Mouse (Mus musculus) heart, adult 11 months (tissue): Measurements from ENCODE around the gene Spaca6.
"Not testable (repeated sequence)": the region's sequence is repeated elsewhere in the genome, so short reads cannot be mapped to it uniquely, and the experiment has no call there.

Experiments used
- DNase-seq: peaks from one replicate; pipeline ENCODE4 v3.0.0; 2022

Gene Spaca6

GRCm38 (mm10) chr17:17844606-17845005 lies 17.6 kb downstream of the Spaca6 start:
- DNase-seq, result not testable (repeated sequence)

DNA sequence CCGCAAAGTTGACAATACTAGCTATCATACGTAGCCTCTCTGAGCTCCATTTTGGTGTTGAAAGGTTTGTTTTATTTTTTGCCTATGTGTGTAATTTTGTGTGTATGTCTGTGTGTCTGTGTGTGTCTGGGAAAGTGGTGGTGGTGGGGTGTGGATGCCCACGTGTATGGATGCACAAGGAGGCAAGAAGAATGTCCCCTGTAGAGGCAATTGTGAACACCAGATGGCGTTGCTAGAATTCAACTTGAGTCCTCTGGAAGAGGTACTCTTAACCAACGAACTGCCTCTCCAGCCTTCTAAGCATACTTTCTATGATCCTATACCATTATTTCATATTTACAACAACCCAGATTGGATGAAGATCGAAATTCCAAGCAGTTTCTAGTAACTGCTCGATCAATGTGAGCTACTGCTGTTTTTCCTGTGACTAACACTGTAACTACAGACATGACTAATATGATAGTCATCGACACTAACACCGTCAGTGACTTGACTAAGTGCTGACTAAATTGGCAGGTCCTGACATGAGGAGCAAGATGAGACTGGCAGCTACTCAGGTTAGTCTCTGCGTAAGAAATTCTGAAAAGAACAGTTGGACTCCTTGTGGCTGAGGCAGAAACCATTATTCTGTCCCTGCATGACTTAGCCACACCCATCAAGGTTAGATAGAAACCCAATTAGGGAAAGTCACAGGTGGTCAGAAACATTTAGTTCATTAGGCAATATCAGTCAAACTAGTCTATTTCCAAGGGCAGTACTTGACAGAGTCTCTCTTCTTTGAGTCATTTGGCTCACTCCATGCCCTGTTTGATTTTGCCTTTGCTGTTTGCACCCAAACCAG lies 18.4 kb downstream of the Spaca6 start:
- DNase-seq, result no peak

GRCm38 (mm10) chr17:17848988-17849387 lies 22.0 kb downstream of the Spaca6 start:
- DNase-seq, result no peak

- DNase-seq, result no peak
These were observed 23.2 kb downstream of the Spaca6 start for GRCm38 (mm10) chr17:17849906-17850712.

GRCm38 (mm10) chr17:17855064-17855838 lies 28.3 kb downstream of the Spaca6 start, which contains the start of gene Has1:
Gene Has1, minus strand, starts transcription at chr17:17855205.
- DNase-seq, result no peak

GRCm38 (mm10) chr17:17856612-17857011 lies 29.7 kb downstream of the Spaca6 start:
- DNase-seq, result peak; percentile 87

DNA sequence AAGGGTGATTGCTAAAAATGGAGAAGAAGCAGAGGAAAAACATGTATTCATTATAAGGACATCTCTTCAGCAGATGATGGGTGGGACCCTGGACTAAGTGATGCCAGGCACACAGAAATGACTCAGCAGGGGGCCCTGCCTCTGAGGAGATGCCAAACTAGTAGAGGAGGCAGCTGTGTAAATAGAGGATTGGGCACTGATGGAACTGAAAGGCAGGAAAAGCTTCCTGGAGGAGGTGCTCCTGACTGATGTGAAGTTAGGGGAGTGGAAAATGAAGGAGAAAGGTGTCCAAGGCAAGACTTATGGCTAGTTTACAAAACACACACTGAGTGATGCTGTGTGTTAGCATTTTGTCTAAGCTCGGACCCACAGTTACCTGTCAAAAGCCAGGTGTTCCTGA lies 30.5 kb downstream of the Spaca6 start:
- peak; percentile 80 for DNase-seq

DNA sequence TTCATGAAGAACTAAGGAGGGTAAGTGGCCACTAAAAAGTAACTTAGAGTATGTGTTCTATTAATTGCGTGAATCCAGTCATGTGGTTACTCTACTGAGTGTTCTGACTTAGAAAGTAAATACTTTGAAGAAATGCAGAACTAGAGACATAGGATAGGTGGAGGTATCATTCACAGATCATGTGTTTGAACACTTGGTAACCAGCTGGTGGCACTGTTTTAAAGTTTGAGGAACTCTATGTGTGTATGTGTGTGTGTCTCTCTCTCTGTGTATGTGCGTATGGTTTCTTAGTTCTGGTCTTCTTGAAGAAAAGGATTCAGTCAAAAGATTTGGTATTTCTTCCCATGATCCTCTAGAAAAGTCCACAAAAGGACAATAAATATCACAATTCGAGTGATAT lies 33.2 kb downstream of the Spaca6 start:
- DNase-seq, result peak; percentile 74

DNA sequence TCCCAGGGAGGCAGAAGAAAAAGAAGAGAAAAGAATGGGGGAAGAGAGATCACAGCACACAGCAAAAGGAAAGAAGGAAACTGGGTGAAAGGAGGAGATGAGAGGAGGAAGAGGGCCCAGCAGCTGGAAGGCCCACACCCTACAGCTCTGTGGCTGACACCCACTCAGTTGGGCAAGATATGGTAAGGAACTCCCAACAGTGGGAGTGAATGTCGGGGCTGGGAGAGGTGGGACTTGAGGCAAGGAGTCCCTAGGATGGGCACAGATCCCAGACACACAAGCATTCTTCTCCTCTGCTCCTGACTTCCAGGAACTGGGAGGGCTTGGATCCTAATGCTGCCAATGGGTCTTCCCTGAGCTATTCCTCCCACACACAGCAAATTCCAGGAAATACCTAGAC lies 35.4 kb downstream of the Spaca6 start:
- peak; percentile 93 for DNase-seq

GRCm38 (mm10) chr17:17865168-17865567 lies 38.2 kb downstream of the Spaca6 start:
- peak; percentile 82 for DNase-seq

- DNase-seq, result peak; percentile 91
These were observed 40.0 kb downstream of the Spaca6 start for GRCm38 (mm10) chr17:17866801-17867469.

DNA sequence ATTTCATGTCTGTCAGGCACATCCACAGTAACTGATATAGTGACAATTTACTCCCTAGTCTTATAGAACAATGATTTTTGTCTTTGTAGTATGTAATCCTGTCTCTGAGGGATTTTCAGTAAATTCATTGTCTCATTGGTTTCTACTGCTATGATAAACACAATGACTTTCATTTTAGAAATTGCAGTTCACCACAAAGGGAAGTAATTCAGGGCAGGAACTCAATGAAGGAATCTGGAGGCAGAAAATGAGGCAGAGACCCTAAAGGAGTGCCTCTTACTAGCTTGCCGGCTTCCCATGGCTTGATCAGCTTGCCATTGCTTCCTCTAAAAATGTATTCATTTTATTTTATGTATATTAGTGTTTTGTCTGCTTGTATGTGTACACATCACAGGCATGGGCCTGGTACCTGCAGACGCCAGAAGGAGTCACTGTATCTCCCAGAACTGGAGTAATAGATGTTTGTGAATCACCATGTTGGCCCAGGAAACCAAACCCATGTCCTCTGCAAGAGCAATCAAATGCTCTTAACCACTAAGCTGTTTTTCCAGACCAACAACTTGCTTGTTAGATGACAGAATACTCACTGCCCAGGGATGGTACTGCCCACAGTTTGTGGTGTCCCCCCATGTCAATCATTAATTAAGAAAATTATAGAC lies 44.1 kb downstream of the Spaca6 start:
- peak; percentile 80 for DNase-seq

DNA sequence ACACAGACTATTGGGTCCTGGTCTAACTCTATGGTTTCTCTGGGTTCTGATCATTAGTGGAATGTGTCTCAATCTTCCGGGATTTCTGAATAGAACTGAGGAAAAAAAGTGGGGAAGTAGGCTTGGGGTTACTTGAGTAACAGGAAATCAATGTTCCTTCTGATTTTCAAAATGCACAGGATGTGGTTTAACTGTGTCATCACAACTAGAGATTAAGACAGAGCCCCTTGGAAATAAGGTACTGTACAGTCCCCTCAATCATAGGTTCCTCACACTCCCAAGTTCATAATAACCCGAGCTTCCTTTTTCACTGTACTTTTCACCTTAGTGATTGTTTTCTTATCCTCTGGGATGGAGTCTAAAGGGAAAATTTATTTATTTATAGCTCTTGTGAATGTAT lies 44.7 kb downstream of the Spaca6 start:
- no peak for DNase-seq

DNA sequence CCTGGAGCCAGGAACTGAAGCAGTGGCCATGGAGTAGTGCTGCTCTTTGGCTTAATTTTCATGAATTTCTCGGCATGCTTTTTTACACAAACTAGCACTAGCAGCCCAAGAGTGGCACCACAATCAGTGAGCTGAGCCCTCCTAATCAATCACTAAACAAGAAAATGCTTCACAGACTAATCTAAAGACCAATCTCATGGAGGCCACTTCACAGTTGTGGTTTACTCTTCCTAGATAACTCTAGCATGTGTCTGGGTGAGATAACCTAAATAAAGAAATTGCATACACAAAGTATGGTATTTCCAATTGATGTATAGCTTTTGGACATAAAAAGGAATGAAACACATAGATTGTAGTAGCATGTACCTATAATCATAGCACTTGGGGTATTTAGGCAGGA lies 52.4 kb downstream of the Spaca6 start:
- no peak for DNase-seq

- no peak for DNase-seq
These were observed 55.7 kb downstream of the Spaca6 start for GRCm38 (mm10) chr17:17882672-17883071.

DNA sequence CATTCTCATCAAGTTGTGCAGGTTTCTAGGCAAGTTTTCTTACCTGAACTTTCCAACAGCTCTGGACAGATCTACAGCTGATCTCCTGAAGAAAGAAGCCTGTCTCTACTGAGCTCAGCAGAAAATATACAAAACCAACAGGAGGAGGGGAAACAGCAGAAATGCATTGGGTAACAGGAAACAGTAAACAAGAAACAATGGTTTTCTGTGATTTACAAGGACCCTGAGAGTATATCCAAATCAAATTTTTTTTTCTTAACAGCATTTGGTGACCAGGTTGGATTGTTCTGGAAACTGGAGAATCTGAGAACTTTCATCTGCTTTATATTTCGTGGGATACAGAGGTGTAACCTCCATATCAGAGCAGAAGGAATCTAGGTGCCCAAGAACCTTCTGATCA lies 56.9 kb downstream of the Spaca6 start, which contains the start of gene Fpr1:
Gene Fpr1 (minus strand): TSS at position 101 of the 400 bp plus-strand sequence.
- DNase-seq, result peak; percentile 15

- DNase-seq, result peak; percentile 19
These were observed 60.9 kb downstream of the Spaca6 start, which contains the start of the genes Fpr2 and Fpr3 for GRCm38 (mm10) chr17:17887774-17888248. Gene Fpr2, plus strand, starts transcription at chr17:17887824. Gene Fpr3, plus strand, starts transcription at chr17:17887852.

- DNase-seq, result peak; percentile 15
These were observed 62.9 kb downstream of the Spaca6 start for GRCm38 (mm10) chr17:17889732-17890425.
